Mouse (Mus musculus): ENCODE data around the gene Kynu. TPM values are rescaled to one million over a fixed set of nuclear protein-coding genes. Genes with fewer than 3 reads are reported as not detected.

The Kynu gene
- polyA plus RNA-seq, 1 experiment from 2014 or later, result 1.2 TPM

DNA sequence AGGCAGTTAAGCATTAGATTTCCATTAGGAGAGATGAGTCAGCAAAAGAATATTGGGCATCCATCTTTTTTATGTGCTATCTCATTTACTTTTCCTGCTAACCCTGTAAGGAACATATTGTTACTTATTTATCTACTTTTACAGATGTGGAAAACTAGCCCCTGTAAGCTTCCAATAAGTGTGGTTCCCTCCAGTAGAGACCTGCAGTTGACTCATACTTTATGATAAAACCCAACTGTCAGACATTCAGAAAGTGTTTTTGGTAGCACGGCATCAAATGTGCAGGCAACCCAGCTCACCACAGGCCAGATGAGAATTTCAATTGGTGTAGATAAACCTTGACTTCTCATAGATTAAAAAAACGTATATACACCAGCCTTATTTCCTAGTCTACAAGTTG is 32.7 kb downstream of the Kynu start:
- Histone ChIP-seq H3K27ac (replicated peaks; ENCODE audit: low read depth, low read length) (no peak overlapping the region), H3K4me3 (ENCODE audit: low read depth, low read length) (no peak overlapping the region), H3K4me2 (ENCODE audit: low read depth, low read length) (no peak overlapping the region), H3K27me3 (ENCODE audit: control insufficient read depth, insufficient read depth, low read length) (no peaks in the 10 kb centered on the region), H3K9me3 (replicated peaks; ENCODE audit: control insufficient read depth, low read length) (no peaks in the 10 kb centered on the region), H3K9ac (replicated peaks; ENCODE audit: low read length) (no peak overlapping the region), H3K36me3 (replicated peaks; ENCODE audit: control insufficient read depth, insufficient read depth, low read depth, low read length) (no peaks in the 10 kb centered on the region), H3K4me1 (ENCODE audit: control insufficient read depth, insufficient read depth, low read length) (no peaks in the 10 kb centered on the region)
- ATAC-seq (replicated peaks; ENCODE audit: insufficient number of reproducible peaks, low FRiP score, low TSS enrichment, low read depth), result no peak
- WGBS, result 86% methylated on average over 2 of the region's 2 CpGs
- DNase-seq (ENCODE audit: low spot score), result no peak

DNA sequence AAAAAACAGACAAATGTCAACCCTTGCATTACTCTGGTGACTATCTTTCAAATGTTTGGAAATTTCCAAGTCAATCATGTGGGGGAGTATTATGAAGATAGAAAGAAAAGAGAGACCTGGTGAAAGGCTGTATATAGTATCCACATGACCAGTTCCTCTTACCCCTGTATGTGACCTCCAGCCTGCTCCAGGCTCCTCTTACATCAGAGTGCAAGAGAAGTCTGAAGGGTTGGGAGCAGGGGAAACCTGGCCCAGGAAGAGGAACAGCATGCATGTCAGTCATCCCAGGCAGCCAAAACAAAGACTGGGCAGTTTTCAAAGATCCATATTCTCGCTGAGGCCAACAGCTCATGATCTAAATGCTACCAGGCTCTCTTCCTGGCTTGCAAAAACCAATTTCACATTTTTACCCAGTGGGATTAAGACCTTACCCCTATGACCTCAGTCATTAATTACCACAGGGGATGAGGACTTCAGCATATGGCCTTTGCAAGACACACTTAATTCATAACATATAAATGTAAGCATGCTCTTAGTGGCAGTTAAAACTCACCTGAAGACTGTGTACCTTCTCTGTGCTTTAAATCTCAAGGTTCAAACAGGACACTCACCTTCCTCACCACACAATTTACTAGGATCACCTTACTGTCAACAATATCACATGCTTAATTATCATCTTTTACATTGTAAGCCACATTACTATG is 37.0 kb downstream of the Kynu start:
- WGBS, result 33% methylated on average over 1 of the region's 1 CpGs

DNA sequence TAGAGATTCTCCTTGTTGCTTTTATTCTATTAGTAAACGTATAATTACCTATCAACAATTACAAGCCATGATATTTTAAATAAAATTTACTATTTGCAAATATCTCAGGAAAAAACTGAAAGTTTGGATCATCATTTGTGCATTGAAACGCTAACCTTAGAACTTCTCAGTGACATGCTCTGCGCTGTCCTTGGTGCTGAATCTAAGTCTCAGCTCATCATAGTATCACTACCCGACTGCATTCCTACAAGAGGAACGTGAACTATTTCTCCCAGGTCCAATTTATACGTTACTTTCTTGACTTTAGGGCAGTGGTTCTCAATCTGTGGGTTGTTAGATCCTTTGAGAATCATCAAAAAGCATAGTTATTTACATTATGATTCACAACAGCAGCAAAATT is 58.4 kb downstream of the Kynu start:
- Histone ChIP-seq H3K27ac (replicated peaks; ENCODE audit: low read depth, low read length) (no peak overlapping the region), H3K4me1 (ENCODE audit: control insufficient read depth, insufficient read depth, low read length) (no peaks in the 10 kb centered on the region), H3K27me3 (ENCODE audit: control insufficient read depth, insufficient read depth, low read length) (no peaks in the 10 kb centered on the region), H3K9me3 (replicated peaks; ENCODE audit: control insufficient read depth, low read length) (no peaks in the 10 kb centered on the region), H3K4me2 (ENCODE audit: low read depth, low read length) (no peak overlapping the region), H3K9ac (replicated peaks; ENCODE audit: low read length) (no peak overlapping the region), H3K4me3 (ENCODE audit: low read depth, low read length) (no peak overlapping the region), H3K36me3 (replicated peaks; ENCODE audit: control insufficient read depth, insufficient read depth, low read depth, low read length) (no peaks in the 10 kb centered on the region)
- DNase-seq (ENCODE audit: low spot score) (peak; percentile 89), ATAC-seq (replicated peaks; ENCODE audit: insufficient number of reproducible peaks, low FRiP score, low TSS enrichment, low read depth) (no peak)
- 8% methylated on average over 6 of the region's 6 CpGs for WGBS

More for the DNA sequence above, 37.0 kb downstream of the Kynu start:
- Histone ChIP-seq H3K36me3 (replicated peaks; ENCODE audit: control insufficient read depth, insufficient read depth, low read depth, low read length) (no peaks in the 10 kb centered on the region), H3K27me3 (ENCODE audit: control insufficient read depth, insufficient read depth, low read length) (no peaks in the 10 kb centered on the region), H3K4me3 (ENCODE audit: low read depth, low read length) (no peak overlapping the region), H3K27ac (replicated peaks; ENCODE audit: low read depth, low read length) (no peak overlapping the region), H3K4me1 (ENCODE audit: control insufficient read depth, insufficient read depth, low read length) (no peaks in the 10 kb centered on the region), H3K4me2 (ENCODE audit: low read depth, low read length) (no peak overlapping the region), H3K9me3 (replicated peaks; ENCODE audit: control insufficient read depth, low read length) (no peaks in the 10 kb centered on the region), H3K9ac (replicated peaks; ENCODE audit: low read length) (no peak overlapping the region)
- ATAC-seq (replicated peaks; ENCODE audit: insufficient number of reproducible peaks, low FRiP score, low TSS enrichment, low read depth) (no peak), DNase-seq (ENCODE audit: low spot score) (no peak)

GRCm38 (mm10) chr2:43621140-43621539 is 66.0 kb downstream of the Kynu start:
- Histone ChIP-seq H3K36me3 (replicated peaks; ENCODE audit: control insufficient read depth, insufficient read depth, low read depth, low read length) (no peaks in the 10 kb centered on the region), H3K9me3 (replicated peaks; ENCODE audit: control insufficient read depth, low read length) (no peaks in the 10 kb centered on the region), H3K4me2 (ENCODE audit: low read depth, low read length) (no peak overlapping the region), H3K9ac (replicated peaks; ENCODE audit: low read length) (no peak overlapping the region), H3K4me1 (ENCODE audit: control insufficient read depth, insufficient read depth, low read length) (no peaks in the 10 kb centered on the region), H3K4me3 (ENCODE audit: low read depth, low read length) (no peak overlapping the region), H3K27me3 (ENCODE audit: control insufficient read depth, insufficient read depth, low read length) (no peaks in the 10 kb centered on the region), H3K27ac (replicated peaks; ENCODE audit: low read depth, low read length) (no peak overlapping the region)
- DNase-seq (ENCODE audit: low spot score) (no peak), ATAC-seq (replicated peaks; ENCODE audit: insufficient number of reproducible peaks, low FRiP score, low TSS enrichment, low read depth) (no peak)

- ATAC-seq (replicated peaks; ENCODE audit: insufficient number of reproducible peaks, low FRiP score, low TSS enrichment, low read depth), result no peak
- H3K4me1 ChIP-seq (ENCODE audit: control insufficient read depth, insufficient read depth, low read length), result no peaks in the 10 kb centered on the region
- 0% methylated on average over 1 of the region's 1 CpGs for WGBS
These were observed 67.7 kb downstream of the Kynu start for GRCm38 (mm10) chr2:43622844-43623243.

GRCm38 (mm10) chr2:43631786-43632185 is 76.7 kb downstream of the Kynu start:
- no peak for DNase-seq (ENCODE audit: low spot score)
- no peaks in the 10 kb centered on the region for H3K36me3 ChIP-seq (replicated peaks; ENCODE audit: control insufficient read depth, insufficient read depth, low read depth, low read length)
- ATAC-seq (replicated peaks; ENCODE audit: insufficient number of reproducible peaks, low FRiP score, low TSS enrichment, low read depth), result no peak
- no peak overlapping the region for H3K27ac ChIP-seq (replicated peaks; ENCODE audit: low read depth, low read length)
- no peak overlapping the region for H3K4me2 ChIP-seq (ENCODE audit: low read depth, low read length)
- H3K9me3 ChIP-seq (replicated peaks; ENCODE audit: control insufficient read depth, low read length), result no peaks in the 10 kb centered on the region
- H3K27me3 ChIP-seq (ENCODE audit: control insufficient read depth, insufficient read depth, low read length), result no peaks in the 10 kb centered on the region
- H3K4me1 ChIP-seq (ENCODE audit: control insufficient read depth, insufficient read depth, low read length), result no peaks in the 10 kb centered on the region
- no peak overlapping the region for H3K4me3 ChIP-seq (ENCODE audit: low read depth, low read length)
- no peak overlapping the region for H3K9ac ChIP-seq (replicated peaks; ENCODE audit: low read length)

More at GRCm38 (mm10) chr2:43622844-43623243, 67.7 kb downstream of the Kynu start:
- Histone ChIP-seq H3K36me3 (replicated peaks; ENCODE audit: control insufficient read depth, insufficient read depth, low read depth, low read length) (no peaks in the 10 kb centered on the region), H3K9me3 (replicated peaks; ENCODE audit: control insufficient read depth, low read length) (no peaks in the 10 kb centered on the region), H3K27me3 (ENCODE audit: control insufficient read depth, insufficient read depth, low read length) (no peaks in the 10 kb centered on the region), H3K4me2 (ENCODE audit: low read depth, low read length) (no peak overlapping the region), H3K4me3 (ENCODE audit: low read depth, low read length) (no peak overlapping the region), H3K9ac (replicated peaks; ENCODE audit: low read length) (no peak overlapping the region), H3K27ac (replicated peaks; ENCODE audit: low read depth, low read length) (no peak overlapping the region)
- peak; percentile 53 for DNase-seq (ENCODE audit: low spot score)

DNA sequence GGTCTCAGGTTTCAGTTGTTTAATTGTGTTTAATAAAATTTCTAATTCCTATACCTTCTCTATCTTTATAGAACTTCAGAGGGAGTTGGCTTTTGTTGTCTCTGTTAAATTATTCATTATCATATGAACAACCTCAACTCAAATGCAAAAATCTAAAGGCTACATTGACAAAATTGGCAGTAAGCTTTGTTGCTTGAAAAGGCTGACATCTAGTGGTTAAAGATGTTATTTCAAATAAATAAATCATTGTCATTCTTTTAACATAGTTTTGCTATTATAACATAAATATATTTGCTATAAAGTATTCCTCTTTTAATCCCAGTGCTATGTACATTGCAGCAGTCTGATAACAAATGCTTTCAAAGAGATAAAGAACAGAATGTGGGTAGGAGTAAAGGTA is 81.4 kb downstream of the Kynu start:
- no peaks in the 10 kb centered on the region for H3K4me1 ChIP-seq (ENCODE audit: control insufficient read depth, insufficient read depth, low read length)
- H3K4me2 ChIP-seq (ENCODE audit: low read depth, low read length), result no peak overlapping the region
- ATAC-seq (replicated peaks; ENCODE audit: insufficient number of reproducible peaks, low FRiP score, low TSS enrichment, low read depth) (no peak), DNase-seq (ENCODE audit: low spot score) (peak; percentile 22)
- H3K27me3 ChIP-seq (ENCODE audit: control insufficient read depth, insufficient read depth, low read length), result no peaks in the 10 kb centered on the region
- no peak overlapping the region for H3K27ac ChIP-seq (replicated peaks; ENCODE audit: low read depth, low read length)
- H3K9ac ChIP-seq (replicated peaks; ENCODE audit: low read length), result no peak overlapping the region
- H3K9me3 ChIP-seq (replicated peaks; ENCODE audit: control insufficient read depth, low read length), result no peaks in the 10 kb centered on the region
- no peak overlapping the region for H3K4me3 ChIP-seq (ENCODE audit: low read depth, low read length)
- no peaks in the 10 kb centered on the region for H3K36me3 ChIP-seq (replicated peaks; ENCODE audit: control insufficient read depth, insufficient read depth, low read depth, low read length)

DNA sequence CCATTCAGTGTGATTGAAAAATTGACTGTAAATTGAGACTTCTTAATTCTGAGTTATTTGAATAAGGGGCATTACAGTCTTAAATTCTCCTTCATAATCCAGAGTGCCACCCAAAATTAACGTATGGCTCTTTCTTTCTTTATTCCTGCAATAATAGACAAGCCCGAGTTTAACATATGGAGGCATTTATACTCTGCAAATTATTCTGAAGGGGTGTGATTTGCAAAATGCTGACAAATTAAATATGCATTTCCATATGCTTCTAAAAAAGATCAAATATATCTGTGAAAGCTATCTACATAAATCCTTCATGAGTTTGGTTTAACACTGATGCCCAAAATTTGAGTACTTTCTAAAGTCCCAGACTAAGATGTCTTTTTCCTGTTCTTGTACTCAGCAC is 91.8 kb downstream of the Kynu start:
- Histone ChIP-seq H3K9ac (replicated peaks; ENCODE audit: low read length) (no peak overlapping the region), H3K4me3 (ENCODE audit: low read depth, low read length) (no peak overlapping the region), H3K4me2 (ENCODE audit: low read depth, low read length) (no peak overlapping the region), H3K27ac (replicated peaks; ENCODE audit: low read depth, low read length) (no peak overlapping the region), H3K27me3 (ENCODE audit: control insufficient read depth, insufficient read depth, low read length) (no peaks in the 10 kb centered on the region), H3K36me3 (replicated peaks; ENCODE audit: control insufficient read depth, insufficient read depth, low read depth, low read length) (no peaks in the 10 kb centered on the region), H3K9me3 (replicated peaks; ENCODE audit: control insufficient read depth, low read length) (no peaks in the 10 kb centered on the region), H3K4me1 (ENCODE audit: control insufficient read depth, insufficient read depth, low read length) (no peaks in the 10 kb centered on the region)
- DNase-seq (ENCODE audit: low spot score), result no peak
- WGBS, result 65% methylated on average over 2 of the region's 2 CpGs
- ATAC-seq (replicated peaks; ENCODE audit: insufficient number of reproducible peaks, low FRiP score, low TSS enrichment, low read depth), result no peak

Measured in embryonic facial prominence, embryonic 11.5 days (tissue).